Mouse (Mus musculus) right cerebral cortex, postnatal 10 days (tissue): ENCODE measurements around the gene Defb3.
"Not testable (repeated sequence)": the region's sequence is repeated elsewhere in the genome, so short reads cannot be mapped to it uniquely, and the experiment has no call there.

Experiments used
- DNase-seq, 2 experiments: peaks; one replicate each; pipeline ENCODE4 v3.0.0; 2021; ENCODE audit warnings: low spot score in 2 of 2

Gene Defb3

DNA sequence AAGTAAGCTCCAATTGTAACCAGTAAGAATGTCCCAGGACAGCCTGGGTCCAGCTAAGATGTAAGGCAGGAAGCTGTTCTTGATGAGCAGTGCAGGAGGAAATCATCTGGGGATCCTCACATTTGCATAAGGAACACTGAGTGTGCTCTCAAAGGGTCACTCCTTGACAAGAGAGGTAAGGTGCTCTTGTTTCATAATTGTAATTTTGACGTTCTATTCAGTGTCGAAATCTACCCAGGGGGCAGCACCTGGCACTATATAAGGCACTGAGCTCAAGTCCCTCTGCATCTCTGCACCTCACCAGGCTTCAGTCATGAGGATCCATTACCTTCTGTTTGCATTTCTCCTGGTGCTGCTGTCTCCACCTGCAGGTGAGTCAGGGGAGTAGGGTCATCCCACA lies at the start of gene Defb3:
Gene Defb3, plus strand, starts transcription at position 301 of the 400 bp plus-strand sequence.
- DNase-seq, result not testable (repeated sequence)

- no peak for DNase-seq
Observed at GRCm38 (mm10) chr8:19247280-19247679, 45.9 kb upstream of the Defb3 start, which contains the start of gene Defb5. Gene Defb5 (plus strand): TSS chr8:19247580.

DNA sequence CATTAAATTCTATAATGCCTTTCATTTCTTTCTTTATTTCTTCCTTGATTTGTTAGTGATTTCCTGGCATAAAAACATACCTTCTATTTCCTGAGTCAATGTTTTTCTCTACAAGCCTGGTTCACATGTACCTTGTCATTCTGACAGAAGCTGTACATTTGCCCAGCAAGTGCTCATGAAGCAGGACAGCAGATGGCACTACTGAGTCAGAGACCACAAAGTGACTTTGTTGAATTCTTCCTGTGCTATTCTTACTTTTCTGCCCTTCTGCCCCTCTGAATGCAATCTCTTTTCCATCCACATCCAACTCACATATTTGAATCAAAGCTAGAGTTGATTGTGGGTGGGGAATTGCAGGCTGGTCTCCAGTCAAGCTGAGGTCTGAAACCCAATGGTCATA lies 35.0 kb upstream of the Defb3 start:
- DNase-seq, result no peak

DNA sequence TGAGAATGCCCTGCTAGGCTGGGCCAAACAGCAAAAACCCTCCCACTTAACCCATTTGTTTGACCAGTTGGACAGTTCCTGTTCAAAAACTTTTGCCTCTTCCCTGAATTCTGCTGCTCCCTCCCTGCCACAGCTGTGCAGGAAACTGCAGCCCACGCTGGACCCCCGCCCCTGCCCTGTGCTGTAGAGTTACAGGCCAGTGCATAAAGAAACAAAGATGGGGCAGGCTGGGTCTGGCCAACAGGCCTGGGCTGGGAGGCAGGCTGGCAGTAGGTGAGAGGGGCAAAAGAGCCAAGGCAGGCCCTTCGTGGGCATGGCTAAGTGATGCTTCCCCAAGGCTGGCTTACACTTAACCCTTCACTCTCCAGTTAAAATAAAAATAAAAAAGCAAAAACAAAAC lies 33.5 kb upstream of the Defb3 start:
- DNase-seq, result no peak

- DNase-seq, result not testable (repeated sequence)
Observed at GRCm38 (mm10) chr8:19298361-19298760, 5.2 kb downstream of the Defb3 start.

- DNase-seq, result no peak
Observed at GRCm38 (mm10) chr8:19331836-19332235, 38.7 kb downstream of the Defb3 start.
